Mouse (Mus musculus): ENCODE results near the gene Nhs. TPM values are rescaled to one million over a fixed set of nuclear protein-coding genes. Genes with fewer than 3 reads are reported as not detected.

Gene Nhs
- total RNA-seq, 2 experiments from 2014 or later, result 4.5 to 4.6 TPM

DNA sequence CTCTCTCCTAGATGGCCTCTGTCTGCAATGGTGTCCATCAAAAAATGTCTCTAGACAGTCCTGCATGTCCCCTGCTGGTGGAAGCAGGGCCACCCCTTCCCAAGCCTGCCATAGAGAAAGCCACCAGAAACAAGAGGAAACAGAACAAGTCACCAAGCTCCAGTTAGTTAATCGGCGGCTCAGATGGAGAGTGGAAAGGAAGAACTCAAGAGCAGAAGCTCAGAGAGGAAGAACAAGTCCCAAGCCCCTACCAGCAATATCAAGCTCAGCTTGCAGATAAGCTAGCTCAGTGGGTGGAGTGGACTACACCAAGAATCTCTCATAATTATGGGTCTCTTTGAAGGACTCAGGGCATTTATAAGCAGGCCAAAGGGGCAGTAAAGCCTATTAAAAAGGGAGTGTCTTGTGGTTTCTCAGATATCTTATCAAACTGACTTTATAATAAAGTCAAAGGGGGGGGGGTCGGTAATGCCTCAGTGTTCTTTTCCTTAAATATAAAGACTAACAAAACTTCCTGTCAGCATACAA lies 139.4 kb downstream of the Nhs start:
- DNase-seq (ENCODE audit: low spot score in 2 of 2), result no peak

DNA sequence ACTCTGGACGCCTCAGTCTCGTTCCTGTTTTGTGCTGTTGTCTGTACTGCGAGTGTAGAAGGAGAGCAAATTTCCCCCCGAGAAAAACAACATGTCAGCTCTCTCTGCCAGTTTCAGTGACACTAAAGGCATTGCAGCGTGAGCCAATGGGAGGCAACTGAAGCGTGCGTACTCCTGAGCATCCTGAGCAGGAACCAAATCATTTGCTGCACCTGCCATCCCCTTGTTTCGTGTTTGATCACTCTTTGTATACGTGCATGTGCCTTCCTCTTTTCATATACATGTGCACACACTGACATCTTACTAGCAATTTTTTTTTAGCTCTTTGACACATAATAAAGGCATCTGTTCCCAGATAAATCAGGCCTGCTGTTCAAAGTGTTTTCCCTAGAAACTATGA lies 142.1 kb downstream of the Nhs start:
- peak in 1 of 2 experiments; percentile 15 for DNase-seq (ENCODE audit: low spot score in 2 of 2)

DNA sequence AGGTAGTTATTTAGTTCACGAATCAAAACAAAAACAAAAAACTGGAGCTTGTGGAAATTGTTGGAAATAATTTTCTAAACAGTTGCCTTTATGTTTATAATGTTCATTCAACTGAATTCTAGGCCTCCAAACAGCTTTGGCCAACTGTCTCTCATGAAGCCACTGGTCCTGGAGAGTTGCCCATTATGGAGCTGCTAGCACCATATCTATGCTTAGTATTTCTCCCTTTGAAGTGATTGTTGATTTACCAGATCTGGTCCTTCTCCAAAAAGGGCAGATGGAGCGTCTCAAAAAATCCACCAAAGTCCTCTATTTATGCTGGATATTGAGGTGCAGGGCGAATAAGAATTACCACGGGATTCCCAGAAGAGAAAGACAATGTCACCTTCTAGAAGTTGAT lies 147.0 kb downstream of the Nhs start:
- no peak for DNase-seq (ENCODE audit: low spot score in 2 of 2)

DNA sequence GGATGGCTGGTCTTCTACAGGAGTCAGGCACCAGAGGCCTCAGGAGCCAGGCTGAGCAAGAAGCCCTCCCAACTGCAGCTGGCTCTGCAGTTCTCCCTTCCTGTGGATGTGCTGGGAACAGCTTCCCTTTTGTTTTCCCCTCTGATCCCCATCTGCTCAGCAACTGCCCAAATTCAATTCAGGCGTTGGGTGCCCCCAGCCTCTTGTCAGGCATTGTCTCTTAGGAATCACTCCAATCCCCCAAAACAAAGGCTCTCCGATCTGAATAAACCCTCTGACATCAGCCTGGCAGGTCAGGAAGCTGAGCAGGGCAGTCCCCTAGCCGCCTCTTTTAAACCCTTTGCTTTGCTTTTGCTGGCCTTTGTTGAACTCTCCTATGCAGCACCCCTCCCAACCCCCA lies 149.7 kb downstream of the Nhs start:
- no peak for DNase-seq (ENCODE audit: low spot score in 2 of 2)

DNA sequence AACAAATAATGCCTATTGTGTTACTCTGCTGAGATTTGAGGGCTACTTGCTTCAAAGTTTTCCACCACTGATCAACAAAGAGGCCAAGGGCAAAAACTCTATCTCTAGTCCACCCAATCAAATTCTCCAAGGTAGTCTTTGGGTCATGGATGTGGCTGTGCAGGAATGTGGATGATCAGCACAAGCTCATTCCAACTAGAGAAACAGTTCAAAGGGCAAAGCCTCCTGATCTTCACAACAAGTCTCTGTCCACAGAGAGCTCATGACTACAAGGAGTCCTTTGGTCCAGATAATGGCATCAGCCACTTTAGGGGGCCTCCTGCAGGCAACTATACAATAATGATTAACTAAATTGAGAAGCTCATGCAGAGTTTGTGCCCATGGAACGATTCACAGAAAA lies 155.7 kb downstream of the Nhs start:
- no peak for DNase-seq (ENCODE audit: low spot score in 2 of 2)

DNA sequence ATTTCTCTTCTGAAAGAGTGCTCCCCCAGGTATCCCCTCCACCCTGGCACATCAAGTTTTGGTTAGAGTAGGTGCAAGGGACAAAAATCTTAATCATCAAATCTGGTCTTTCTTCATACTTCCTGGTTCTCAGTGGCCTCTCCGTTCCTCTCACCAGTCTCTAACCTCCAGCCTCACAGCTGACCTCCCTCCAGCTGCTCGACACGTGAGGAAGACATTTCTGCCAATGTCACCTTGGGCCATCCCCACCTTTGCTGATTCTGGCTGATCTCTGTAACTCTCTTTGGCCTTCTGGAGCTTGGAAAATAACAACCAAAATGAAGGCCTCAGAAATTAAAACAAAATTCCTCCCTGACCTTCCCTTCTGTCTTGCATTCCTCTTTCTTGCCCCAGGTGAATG lies 160.7 kb downstream of the Nhs start:
- no peak for DNase-seq (ENCODE audit: low spot score in 2 of 2)

DNA sequence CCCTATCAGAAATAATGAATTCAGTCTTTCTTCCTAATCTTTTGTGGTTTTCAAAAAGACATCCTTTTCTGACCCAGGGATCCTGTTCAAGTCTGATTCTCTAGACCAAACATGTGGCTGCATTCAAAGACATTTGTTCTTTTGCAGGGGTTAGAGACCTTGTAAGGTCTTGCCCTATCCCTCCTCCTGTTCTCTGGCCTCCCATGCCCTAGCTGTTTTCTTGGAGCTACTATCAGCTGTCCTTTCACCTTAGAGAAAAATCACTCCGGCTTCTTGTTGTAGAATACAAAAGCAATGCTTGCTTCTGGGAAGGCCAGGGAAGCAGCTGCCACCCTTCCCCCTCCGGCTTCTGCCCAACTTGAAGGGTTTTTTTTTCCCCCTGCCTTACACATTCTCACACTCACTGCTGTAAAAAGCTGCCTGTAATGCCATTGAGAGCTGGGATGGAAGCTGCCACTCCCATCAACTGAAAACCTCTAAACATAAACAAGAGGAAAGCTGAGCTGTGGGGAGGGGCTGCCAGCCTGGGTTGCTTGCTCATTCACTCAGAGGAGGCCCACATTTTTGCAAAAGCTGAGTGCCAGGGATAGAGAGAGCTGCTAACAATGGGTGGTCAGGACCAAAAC lies 162.2 kb downstream of the Nhs start:
- DNase-seq (ENCODE audit: low spot score in 2 of 2), result no peak

DNA sequence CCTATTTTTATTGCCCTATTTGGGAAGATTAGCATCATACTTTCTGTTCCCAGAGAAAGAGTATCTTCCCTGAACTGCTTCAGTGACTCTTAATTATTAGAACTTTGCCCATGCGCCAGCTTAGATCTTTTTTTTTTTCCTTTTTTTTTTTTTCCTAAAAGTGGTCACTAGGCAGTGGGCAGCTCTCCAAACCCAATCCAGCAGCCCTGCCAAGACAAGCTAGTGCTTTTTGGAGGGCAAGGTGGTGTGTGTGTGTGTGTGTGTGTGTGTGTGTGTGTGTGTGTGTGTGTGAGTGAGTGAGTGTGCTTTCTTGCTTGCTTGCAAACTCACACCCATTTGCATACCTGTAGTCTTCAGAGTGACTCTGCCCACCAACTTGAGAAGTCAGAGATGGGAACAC lies 169.4 kb downstream of the Nhs start:
- peak in 1 of 2 experiments; percentile 4 for DNase-seq (ENCODE audit: low spot score in 2 of 2)

DNA sequence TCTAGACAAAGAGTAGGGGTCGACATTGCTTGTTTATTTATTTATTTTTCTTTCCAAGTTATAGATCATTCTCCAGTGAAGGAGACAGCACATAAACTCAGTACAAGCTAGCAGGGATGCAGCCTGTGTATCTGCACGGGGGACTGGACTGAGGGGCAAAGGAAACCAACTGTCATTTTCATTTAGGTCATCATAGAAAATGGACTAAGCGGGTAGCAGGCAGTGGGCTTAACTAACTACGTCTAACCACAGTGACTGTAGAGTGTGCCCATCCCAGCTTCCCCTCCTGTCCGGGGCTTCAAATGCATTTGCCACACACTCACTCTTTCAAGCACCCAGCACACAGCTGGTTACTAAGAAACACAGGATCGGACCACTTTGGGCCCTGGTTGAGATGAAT lies 174.6 kb downstream of the Nhs start:
- DNase-seq (ENCODE audit: low spot score in 2 of 2), result no peak

DNA sequence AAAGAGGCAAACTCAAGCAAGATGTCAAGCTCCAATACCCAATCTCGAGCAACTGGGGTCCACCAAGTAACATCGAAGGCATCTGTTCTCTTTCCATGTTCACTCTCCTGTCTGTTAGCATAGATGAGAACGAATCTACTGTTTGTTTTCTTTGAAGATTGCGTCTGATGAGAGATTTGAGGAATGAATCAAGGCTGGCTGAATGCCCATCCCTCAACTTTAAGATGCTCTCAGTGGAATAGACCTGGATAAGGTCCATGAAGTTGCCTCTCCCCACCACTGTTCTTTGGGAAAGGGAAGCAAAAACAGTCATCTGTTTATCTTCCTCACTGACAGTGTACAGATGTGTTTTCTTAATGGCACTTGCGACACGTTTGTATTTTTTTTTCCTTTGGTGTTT lies 178.1 kb downstream of the Nhs start:
- DNase-seq (ENCODE audit: low spot score in 2 of 2), result no peak

DNA sequence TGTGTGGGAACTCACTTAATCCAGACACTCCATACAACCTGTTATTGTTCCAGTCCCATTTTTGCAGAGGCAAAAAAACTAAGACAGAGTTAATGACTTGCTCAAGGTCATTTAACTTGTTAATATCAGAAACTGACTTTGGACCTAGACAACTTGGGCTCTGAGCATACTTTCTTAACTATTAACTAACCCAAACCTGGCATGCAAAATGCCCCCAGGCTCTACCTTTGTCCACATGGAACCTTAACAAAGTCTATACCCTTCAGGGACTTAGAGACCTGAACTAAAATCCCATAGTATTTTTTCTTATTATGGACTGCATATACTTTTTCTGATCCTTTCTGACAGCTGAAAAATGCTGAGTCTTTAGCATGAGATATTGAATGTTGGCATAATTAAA lies 179.6 kb downstream of the Nhs start:
- DNase-seq (ENCODE audit: low spot score in 2 of 2), result no peak

DNA sequence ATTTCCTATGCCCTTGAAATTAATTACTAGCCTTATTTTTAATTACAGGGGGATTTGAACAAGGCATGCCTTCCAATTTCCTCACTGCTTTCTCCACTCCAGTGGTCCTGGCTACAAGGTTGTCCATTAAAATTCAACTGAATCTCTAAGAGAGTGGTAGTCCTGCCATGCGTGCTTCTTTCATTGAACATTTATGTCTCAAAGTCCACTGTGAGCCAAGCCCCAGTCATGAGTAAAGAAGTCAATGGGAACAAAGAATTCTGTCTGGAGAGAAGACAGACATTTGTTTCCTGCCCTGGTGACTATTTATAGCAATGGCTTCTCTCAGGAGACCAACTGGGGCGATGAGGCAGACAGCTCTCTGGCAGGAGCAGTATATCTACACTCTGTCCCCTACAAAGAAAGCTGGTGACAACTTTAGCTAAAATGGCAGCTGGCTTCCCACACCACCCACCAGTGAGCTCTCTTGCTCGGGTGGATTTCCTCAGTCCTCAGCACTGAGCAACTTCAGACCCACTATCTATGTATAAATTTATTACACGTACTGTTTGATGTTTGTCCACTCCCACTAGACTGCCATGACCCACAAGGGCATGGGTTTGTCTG lies 182.2 kb downstream of the Nhs start:
- no peak for DNase-seq (ENCODE audit: low spot score in 2 of 2)

DNA sequence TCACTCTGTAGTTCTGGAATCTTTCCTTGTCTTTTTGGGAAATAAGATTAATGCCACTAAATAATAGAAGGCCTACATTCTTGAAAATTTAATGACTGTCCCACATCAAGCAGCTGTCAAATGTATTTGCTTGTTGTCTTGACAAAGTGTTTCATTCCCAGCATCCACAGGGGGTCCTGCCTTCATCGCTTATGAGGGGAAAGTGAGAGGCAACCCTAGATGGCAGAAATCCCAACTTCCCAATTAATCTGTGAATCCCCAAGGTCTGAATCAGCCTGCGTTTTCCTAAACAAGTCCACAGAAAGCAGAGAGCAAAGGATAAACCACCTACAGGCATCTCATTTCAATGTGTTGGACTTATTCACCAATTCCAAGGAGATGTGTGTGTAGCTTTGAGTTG lies 183.2 kb downstream of the Nhs start:
- no peak for DNase-seq (ENCODE audit: low spot score in 2 of 2)

DNA sequence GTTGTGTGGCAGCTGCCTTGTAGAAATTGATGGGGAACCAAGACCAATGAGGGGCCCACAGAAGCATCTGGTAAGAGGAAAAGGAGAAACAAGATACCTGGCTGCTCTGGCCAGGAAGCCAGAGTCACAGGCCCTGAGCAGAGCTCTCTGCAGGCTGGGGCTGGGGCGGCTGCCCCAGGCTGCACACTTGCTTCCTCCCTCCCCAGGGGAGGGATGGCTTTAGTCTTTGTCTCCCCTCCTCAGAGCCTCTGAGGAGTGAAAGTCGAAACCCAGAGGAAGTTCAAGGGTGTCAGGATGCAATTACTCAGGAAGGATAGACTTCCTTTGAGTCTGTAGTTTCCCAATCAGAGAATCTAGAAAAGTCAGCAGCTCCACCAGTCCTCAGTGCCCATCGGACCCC lies 186.0 kb downstream of the Nhs start:
- DNase-seq (ENCODE audit: low spot score in 2 of 2), result no peak

DNA sequence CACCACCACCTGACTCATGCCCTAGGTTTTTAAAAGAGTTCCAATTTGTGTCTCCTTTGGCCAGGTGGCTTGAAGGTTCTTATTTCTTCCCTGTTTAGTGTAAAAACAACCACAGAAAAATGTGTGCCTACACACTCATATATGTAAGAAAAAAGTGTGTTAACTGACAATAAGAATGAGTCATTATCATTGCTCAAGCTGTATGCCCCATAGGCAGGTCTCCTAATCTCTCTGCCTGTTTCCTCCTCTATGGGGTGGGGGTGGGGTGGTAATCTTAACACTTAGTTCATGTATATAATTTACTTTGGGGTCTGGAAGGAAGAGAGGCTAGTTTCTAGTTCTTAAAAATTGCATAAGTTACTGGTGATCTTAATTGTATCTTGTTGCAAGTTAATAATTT lies 186.8 kb downstream of the Nhs start:
- DNase-seq (ENCODE audit: low spot score in 2 of 2), result no peak

DNA sequence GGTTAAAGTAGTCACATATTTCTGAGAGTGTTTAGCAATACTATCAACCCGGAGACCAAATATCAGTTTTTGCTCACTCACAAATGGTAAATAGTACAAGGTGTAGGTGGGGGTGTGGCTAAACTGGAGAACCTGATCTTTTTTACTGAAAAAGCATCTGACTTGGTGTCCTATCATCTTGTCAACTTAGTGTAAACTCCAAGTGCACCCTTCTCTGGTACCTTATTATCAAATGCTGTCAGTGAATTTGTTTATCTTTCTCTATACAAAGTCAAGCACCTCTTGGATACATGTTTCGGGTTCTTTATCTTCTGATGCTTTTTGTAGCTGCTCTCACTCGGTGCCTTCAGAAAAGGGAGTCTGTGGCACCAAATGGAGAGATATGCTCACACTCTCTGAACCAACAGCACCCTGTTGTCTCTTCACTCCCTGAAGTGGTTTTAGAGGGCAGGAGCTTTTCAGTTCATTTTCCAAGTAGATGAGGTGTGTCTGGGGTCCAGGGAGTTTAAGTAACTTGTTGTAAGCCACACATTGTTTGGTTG lies 187.5 kb downstream of the Nhs start:
- no peak for DNase-seq (ENCODE audit: low spot score in 2 of 2)

DNA sequence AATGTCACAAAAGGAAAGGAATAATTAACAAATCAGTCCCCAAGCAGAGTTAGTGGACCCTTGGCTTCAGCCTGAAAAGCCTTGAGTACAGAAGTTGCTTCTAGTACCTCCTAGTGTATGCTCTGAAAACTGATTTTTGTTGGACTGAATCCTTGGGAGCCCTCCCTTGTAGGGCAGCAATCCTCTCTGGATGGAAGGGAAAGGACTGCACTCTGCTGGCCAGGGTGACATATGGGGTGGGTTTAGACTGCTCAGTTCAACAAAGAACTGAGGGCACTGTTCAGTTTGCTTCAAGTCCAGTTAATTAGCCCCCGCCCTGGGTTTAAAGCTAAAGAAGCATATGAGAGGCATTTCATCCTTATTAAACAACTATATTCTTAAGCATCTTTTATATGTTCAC lies 188.4 kb downstream of the Nhs start:
- no peak for DNase-seq (ENCODE audit: low spot score in 2 of 2)

DNA sequence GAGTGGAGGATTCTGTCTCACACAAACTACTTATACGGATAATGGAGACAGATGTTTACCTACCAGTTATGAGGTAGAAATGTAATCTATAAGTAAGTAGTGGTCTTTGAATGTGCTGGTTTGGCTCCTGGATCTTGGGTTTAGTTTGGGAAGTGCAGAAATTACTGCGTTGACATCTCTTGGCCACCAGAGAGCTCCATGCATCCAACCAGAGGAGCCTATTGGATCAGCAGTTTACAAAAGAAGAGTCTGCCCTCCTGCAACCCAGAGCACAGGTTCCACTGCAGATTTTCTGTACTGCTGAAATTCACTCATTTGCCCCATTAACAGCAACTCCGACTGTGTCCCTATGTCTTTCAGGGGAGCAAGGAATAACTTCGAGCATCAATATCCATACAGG lies 191.8 kb downstream of the Nhs start:
- peak in 1 of 2 experiments; percentile 20 for DNase-seq (ENCODE audit: low spot score in 2 of 2)

DNA sequence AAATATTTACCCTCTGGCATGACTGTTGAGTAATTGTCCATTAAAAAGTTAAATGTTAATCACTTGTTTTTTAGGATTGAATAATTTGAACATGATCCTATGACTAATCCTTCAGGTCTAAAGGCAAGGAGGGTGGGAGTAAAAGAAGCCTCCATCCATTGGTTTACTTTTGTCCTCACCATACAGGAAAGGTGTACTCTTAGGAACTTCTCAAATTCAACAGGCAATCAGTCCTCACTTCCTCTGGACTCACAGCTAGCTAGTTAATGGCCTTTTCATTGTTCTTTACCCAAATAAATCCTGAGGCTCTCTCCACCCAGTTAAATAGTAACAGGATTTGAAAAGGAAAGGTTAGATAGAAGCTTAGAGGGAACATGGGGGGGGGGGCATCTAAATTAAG lies 196.2 kb downstream of the Nhs start:
- no peak for DNase-seq (ENCODE audit: low spot score in 2 of 2)

DNA sequence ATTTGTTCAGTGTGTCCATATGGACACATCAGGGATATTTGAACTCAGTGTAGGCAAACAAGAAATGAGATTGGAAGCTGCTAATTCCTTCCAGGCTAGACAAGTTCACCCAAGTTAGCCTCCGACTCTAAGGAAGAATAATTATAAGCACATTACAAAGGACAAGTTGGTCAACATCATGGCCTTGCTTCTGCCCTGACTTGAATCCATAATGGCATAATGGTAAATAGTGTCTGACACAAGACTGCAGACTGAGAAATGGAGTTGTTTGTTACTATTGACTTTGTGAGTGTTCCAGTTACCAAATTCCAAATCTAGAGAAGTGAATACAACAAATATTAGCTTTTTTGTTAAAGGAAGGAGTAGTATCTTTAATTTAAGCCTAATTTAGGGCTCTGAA lies 196.7 kb downstream of the Nhs start:
- DNase-seq (ENCODE audit: low spot score in 2 of 2), result no peak

DNA sequence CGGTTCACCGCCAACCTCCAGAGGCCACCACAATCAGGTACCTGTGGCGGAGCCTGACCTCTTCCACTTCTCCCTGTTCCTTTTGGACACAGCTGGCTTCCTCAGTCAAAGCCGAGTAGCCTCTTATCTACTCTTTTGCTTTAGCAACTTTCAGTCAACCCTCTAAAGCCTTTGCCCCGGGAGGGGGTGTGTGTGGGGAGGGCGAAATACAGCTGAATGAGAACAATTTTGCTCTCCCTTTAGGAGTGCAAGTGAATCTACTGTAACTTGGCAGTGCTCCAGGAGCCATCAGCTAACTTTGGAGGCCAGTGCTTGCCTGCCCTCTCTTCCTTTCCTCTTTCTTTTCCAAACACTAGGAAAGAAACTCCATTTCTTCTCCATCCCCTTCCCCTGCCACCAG lies 197.8 kb downstream of the Nhs start:
- no peak for DNase-seq (ENCODE audit: low spot score in 2 of 2)

DNA sequence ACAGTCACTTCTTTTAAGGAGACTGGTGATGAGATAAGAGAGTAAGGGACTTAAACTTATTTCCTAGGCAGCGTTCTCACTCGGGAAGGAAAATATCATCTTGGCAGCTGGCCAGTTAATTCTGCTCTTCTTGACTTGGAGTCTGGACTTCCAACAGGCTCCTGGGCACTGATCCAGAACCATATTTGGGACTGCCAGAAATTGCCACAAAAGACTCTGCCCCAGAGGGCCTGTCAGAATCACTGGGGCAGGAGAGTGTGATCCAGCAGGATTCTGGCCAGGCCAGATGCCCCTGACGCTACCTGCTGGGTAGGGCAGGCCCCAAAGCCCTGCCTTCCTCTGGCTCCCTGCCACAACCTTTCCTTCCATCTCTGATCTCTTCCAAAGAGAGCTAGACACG lies 198.4 kb downstream of the Nhs start:
- DNase-seq (ENCODE audit: low spot score in 2 of 2), result no peak

DNA sequence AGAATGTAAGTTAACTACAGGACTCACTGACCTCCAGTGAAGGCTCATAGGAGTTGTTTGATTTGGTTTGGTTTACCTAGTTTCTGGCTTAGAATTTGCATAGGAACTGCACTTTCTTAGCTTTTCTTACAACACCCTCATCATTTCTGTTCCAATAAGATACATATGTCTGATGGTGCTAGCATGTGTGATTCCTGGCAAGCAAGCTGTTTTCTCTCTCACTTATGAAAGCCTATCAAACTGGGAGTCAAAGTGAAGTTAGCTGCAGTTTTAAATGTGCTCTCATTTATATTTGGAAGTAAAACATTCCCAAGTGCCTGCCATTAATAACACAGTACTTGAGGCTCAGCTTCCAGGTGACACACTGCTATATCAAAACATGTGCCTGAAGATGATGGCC lies 207.2 kb downstream of the Nhs start:
- DNase-seq (ENCODE audit: low spot score in 2 of 2), result no peak
